Mouse (Mus musculus) thymus, adult 2 months (tissue): ENCODE results near the gene Tmem273. TPM values are rescaled to one million over a fixed set of nuclear protein-coding genes. Genes with fewer than 3 reads are reported as not detected.

Source experiments
- DNase-seq: peaks from one replicate; pipeline ENCODE4 v3.0.0; 2021
- H3K27ac ChIP-seq: fragments of 200-500 bp; 2 replicates; pipeline ENCODE4 v1.5.1; 2012; ENCODE audit warnings: low read length, control low read depth; ENCODE audit not compliant: control insufficient read depth, insufficient read depth
- H3K27me3 ChIP-seq: fragments of 200-500 bp; 2 replicates; pipeline ENCODE4 v1.6.1; 2012; ENCODE audit warnings: mild to moderate bottlenecking, low read length, moderate library complexity, mixed read lengths; ENCODE audit not compliant: control insufficient read depth, insufficient read depth
- H3K36me3 ChIP-seq: fragments of 200-500 bp; 2 replicates; pipeline ENCODE4 v1.6.1; 2012; ENCODE audit warnings: mild to moderate bottlenecking, low read length, moderate library complexity; ENCODE audit not compliant: control insufficient read depth, insufficient read depth
- H3K4me1 ChIP-seq: fragments of 200-500 bp; replicated peaks from 2 replicates; pipeline ENCODE4 v1.6.1; 2012; ENCODE audit warnings: low read length; ENCODE audit not compliant: control insufficient read depth, insufficient read depth
- H3K4me3 ChIP-seq: fragments of 200-500 bp; 2 replicates; pipeline ENCODE4 v1.5.1; 2012; ENCODE audit warnings: mild to moderate bottlenecking, low read length, control low read depth, moderate library complexity; ENCODE audit not compliant: control insufficient read depth, insufficient read depth
- CTCF ChIP-seq: fragments of 200-500 bp; IDR thresholded peaks from 2 replicates; pipeline ENCODE4 v1.5.1; 2012; ENCODE audit warnings: mild to moderate bottlenecking, control low read depth, low read length, moderate library complexity, borderline replicate concordance; ENCODE audit not compliant: control insufficient read depth, poor library complexity, insufficient read depth; ENCODE audit errors: extremely low read depth
- POLR2A ChIP-seq: fragments of 200-500 bp; IDR thresholded peaks from 2 replicates; pipeline ENCODE4 v1.6.1; 2012; ENCODE audit warnings: mild to moderate bottlenecking, low read length, control low read depth, moderate library complexity; ENCODE audit not compliant: control insufficient read depth, poor library complexity, insufficient read depth; ENCODE audit errors: extremely low read depth
- WGBS: fragments of 180-500 bp; shearing (Covaris S2); methylation state at CpG from one replicate; pipeline ENCODE4 v1.1.7; 2018; 5-methylcytosine and 5-hydroxymethylcytosine counted together
- polyA plus RNA-seq: library from polyadenylated mRNA; depleted of rRNA; stranded (reverse); fragments of >200 nt; gene quantifications from 2 replicates; pipeline ENCODE4 v1.2.3, GENCODE M21; 2012

Tmem273 gene
- polyA plus RNA-seq, 1 experiment = 1.6 TPM

DNA sequence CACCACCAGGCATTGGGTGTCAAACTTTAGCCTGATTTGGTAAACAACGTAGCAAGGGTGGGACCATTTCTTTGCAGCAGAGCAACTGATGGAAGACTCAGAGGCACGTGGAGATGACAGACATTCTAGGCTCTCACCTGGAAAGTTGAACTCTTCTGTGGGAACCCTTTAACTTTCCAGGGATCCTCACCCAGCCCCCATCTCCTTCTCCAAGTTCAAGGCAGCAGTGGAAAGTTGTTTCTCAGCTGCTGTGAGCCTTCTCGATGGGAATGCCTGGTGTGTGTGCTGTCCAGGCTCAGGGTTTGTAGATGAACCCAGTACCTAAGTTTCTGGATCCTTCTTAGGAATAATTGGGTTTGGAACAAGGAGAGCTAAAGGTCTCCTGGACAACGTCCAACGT is 70.5 kb downstream of the Tmem273 start:
- DNase-seq = no peak
- TF ChIP-seq CTCF = no peak
- TF ChIP-seq POLR2A = no peak
- 44% methylated on average over 5 of the region's 5 CpGs for WGBS
- Histone ChIP-seq H3K36me3 (no peaks in the 10 kb centered on the region), H3K27me3 (peaks cover 4% of the 10 kb centered on the region; the same call in 1 of the 2 replicates), H3K4me1 (no peaks in the 10 kb centered on the region), H3K27ac (no peak overlapping the region), H3K4me3 (no peak overlapping the region)

- 4% methylated on average over 68 of the region's 68 CpGs for WGBS
- peaks cover 4% of the 10 kb centered on the region; the same call in 1 of the 2 replicates for H3K27me3 ChIP-seq
- no peak within 1 kb of the TSS for H3K4me3 ChIP-seq
- TF ChIP-seq CTCF (no peak), POLR2A (no peak)
- H3K36me3 ChIP-seq = no peaks in the 10 kb centered on the region
- H3K27ac ChIP-seq = no peak within 1 kb of the TSS
- H3K4me1 ChIP-seq = no peaks in the 10 kb centered on the region
- DNase-seq = no peak
These were observed 71.0 kb downstream of the Tmem273 start, which contains the start of gene Vstm4 for GRCm38 (mm10) chr14:32856681-32857328. Gene Vstm4, plus strand, starts transcription at chr14:32856756.

- no peak for DNase-seq
- Histone ChIP-seq H3K4me1 (no peaks in the 10 kb centered on the region), H3K27me3 (peaks cover 4% of the 10 kb centered on the region; the same call in 1 of the 2 replicates), H3K4me3 (no peak overlapping the region), H3K36me3 (no peaks in the 10 kb centered on the region), H3K27ac (no peak overlapping the region)
- TF ChIP-seq POLR2A = no peak
- no peak for TF ChIP-seq CTCF
- 89% methylated on average over 10 of the region's 10 CpGs for WGBS
These were observed 72.6 kb downstream of the Tmem273 start for GRCm38 (mm10) chr14:32858361-32858760.

DNA sequence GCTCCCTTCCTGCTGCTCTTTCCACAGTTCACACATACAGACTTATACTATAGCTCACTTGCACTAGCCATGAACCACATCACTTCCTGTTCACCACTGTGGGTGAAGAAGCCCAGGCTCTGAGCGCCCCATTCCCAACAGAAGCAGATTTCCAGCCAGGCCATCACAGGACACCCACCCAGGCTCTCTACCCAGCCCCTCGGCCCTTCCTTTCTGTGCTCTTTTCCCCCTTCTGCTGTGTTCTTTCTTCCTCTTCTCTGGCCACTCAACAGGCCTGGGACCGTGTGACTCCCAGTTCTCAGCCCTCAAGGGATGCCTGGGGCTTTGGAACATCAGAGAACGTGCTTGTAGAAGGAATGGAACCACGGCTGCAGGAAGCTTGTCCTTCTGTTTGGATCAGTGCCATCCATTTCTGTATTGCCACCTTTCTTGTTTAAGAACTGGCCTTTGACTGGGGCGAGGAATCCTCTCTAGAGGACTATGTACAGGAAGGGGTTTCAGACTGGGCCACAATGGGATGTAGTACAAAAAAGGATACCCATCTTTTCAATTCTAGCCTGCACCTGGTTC is 73.3 kb downstream of the Tmem273 start:
- Histone ChIP-seq H3K4me1 (no peaks in the 10 kb centered on the region), H3K27me3 (peaks cover 4% of the 10 kb centered on the region; the same call in 1 of the 2 replicates), H3K27ac (no peak overlapping the region), H3K4me3 (no peak overlapping the region), H3K36me3 (no peaks in the 10 kb centered on the region)
- no peak for TF ChIP-seq POLR2A
- TF ChIP-seq CTCF = no peak
- WGBS = 71% methylated on average over 6 of the region's 6 CpGs
- DNase-seq = no peak

DNA sequence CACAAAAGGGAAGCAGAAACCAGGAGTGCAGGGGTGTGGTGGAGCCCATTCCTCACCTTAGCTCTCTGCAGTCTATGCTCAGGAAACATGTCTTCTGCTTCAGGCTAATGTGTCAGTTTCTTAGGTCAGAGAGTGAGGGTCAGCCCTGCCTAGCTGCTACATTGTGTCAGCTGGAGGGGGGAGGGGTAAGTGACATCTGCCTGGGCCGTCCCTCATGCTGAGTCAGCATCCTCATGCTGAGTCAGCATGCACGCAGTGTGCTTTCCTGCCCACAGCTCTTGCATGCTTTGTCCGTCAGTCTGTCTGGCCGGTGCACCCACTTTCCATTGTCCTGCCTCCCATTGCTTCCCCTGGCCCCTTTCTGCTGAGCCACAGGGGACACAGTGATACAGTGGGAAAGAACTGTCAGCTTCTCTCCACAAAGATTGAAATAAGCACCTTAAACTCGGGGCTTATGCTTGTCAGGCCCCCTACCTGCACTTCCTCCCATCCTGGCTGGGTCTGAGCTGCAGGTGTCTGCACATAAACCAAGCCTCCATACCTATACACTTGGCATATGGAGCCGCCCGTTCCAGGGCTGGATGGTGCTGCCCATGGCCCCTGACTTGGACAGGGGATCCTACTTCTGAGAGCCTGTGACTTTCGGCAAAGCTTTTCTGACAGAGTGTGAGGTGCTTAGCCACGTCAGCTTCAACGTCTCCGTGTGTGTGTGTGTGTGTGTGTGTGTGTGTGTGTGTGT is 74.2 kb downstream of the Tmem273 start:
- DNase-seq = no peak
- peaks cover 4% of the 10 kb centered on the region; the same call in 1 of the 2 replicates for H3K27me3 ChIP-seq
- TF ChIP-seq CTCF = no peak
- no peak for TF ChIP-seq POLR2A
- WGBS = 53% methylated on average over 11 of the region's 11 CpGs
- H3K4me3 ChIP-seq = no peak overlapping the region
- no peak overlapping the region for H3K27ac ChIP-seq
- no peaks in the 10 kb centered on the region for H3K36me3 ChIP-seq
- no peaks in the 10 kb centered on the region for H3K4me1 ChIP-seq

DNA sequence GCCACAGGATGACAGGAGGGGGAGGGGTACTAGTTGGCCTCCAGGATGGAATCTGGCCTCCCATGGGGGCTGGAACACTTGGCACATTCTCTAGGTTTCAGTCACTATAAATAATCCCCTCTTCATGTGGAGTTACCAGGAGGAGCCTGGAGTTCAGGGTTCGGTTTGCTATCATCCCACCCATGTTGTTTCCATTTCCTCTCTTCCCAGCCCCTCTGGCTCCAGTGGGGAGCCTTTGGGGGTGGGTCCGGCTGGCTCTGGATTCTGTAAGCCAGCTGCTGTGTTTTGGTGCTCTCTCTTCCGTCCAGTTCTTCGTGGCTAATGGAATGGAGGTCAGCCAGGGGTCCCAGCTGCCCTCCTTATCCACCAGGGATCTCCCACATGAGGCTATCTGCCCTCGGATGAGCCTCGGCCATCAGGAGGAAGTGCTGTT is 75.4 kb downstream of the Tmem273 start:
- Histone ChIP-seq H3K27me3 (no peaks in the 10 kb centered on the region; the same call in 1 of the 2 replicates), H3K4me3 (no peak overlapping the region), H3K36me3 (no peaks in the 10 kb centered on the region), H3K27ac (no peak overlapping the region), H3K4me1 (no peaks in the 10 kb centered on the region)
- DNase-seq = no peak
- TF ChIP-seq CTCF = no peak
- no peak for TF ChIP-seq POLR2A
- whole genome bisulfite sequencing = 51% methylated on average over 6 of the region's 6 CpGs
